Mouse (Mus musculus) spleen, adult 2 months (tissue): Measurements from ENCODE around the gene BC034090.

ENCODE experiments used
- CTCF ChIP-seq: fragments of 200-500 bp; IDR thresholded peaks from 2 replicates; pipeline ENCODE4 v1.5.1; 2011; ENCODE audit warnings: mild to moderate bottlenecking, inconsistent platforms; ENCODE audit not compliant: insufficient read depth, insufficient read length, insufficient replicate concordance; ENCODE audit errors: extremely low read depth
- POLR2A ChIP-seq: fragments of 200-500 bp; IDR thresholded peaks from 2 replicates; pipeline ENCODE4 v1.6.1; 2011; ENCODE audit warnings: low read depth, low read length, inconsistent platforms

- TF ChIP-seq CTCF (no peak), POLR2A (no peak)
These were observed 28.7 kb upstream of the BC034090 start for GRCm38 (mm10) chr1:155272953-155273352.
